Mouse (Mus musculus) bone marrow macrophage, adult 2 months (primary cell): ENCODE results near the gene Hacl1.

Experiments
- CTCF ChIP-seq: IDR thresholded peaks from 2 replicates; pipeline ENCODE4 v1.5.1; 2012; ENCODE audit warnings: low read depth, mild to moderate bottlenecking, low read length, moderate library complexity
- POLR2A ChIP-seq: IDR thresholded peaks from 2 replicates; pipeline ENCODE4 v1.6.1; 2012; ENCODE audit warnings: mild to moderate bottlenecking, low read depth, low read length, borderline replicate concordance

- TF ChIP-seq CTCF (peak; percentile 86), POLR2A (no peak)
Measured at GRCm38 (mm10) chr14:31656857-31657645, 16.0 kb upstream of the Hacl1 start.
